Mouse (Mus musculus) erythroblast, adult 5-6 weeks (primary cell): ENCODE data around the gene Ecsit. TPM values are rescaled to one million over a fixed set of nuclear protein-coding genes. Genes with fewer than 3 reads are reported as not detected.
A peak's percentile ranks its signal among the peaks of the same experiment; 100 is the strongest.

Experiments used
- ATAC-seq: replicated peaks from 2 replicates; pipeline ENCODE4 v1.8.0; 2016; ENCODE audit warnings: moderate number of reproducible peaks, mild to moderate bottlenecking, moderate TSS enrichment, inconsistent platforms; ENCODE audit not compliant: poor library complexity, low FRiP score, severe bottlenecking
- total RNA-seq, 2 experiments: library from RNA; stranded (forward) in 1 of 2; stranded (reverse) in 1 of 2; fragments of 150-400 nt in 1 of 2; fragments of 200-764, 138-1000 nt in 1 of 2; gene quantifications; 2 replicates each; pipeline versions ENCODE4 v1.2.3 to v1.2.4; 2015 to 2017; ENCODE audit warnings: low replicate concordance in 2 of 2

Gene Ecsit
- 1.9 and 3.3 TPM in 2 replicates for total RNA-seq (2015; ENCODE audit: low replicate concordance)
- total RNA-seq (2017; ENCODE audit: low replicate concordance) = 3.5 and 4.2 TPM in 2 replicates

- ATAC-seq = peak; percentile 100
Measured at GRCm38 (mm10) chr9:22085022-22085834, at the start of gene Ecsit. Gene Ecsit (minus strand): TSS chr9:22085438.

- 0 out of 2 replicates have a peak, but pooled peaks have one; percentile 7 for ATAC-seq
Measured at GRCm38 (mm10) chr9:22134246-22134890, 49.1 kb upstream of the Ecsit start.

DNA sequence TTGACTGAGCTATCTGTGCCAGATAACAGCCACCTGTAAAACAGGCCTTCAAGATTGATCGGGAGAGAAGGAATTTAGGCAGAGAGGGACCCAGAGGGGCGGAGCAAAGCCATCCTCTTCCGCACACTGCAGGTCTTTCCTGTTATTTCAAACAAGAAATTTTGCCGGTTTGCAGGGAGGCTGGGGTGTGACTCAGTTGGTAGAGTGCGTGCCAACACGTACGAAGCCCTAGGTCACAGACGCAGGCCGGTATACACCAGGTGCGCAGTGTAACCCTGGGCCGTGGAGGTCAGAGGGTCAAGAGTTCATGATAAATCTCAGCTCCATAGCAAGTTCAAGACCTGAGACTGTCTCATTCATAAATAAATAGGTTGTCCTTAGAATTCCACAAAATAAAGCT, 47.0 kb upstream of the Ecsit start:
- ATAC-seq = no peak

DNA sequence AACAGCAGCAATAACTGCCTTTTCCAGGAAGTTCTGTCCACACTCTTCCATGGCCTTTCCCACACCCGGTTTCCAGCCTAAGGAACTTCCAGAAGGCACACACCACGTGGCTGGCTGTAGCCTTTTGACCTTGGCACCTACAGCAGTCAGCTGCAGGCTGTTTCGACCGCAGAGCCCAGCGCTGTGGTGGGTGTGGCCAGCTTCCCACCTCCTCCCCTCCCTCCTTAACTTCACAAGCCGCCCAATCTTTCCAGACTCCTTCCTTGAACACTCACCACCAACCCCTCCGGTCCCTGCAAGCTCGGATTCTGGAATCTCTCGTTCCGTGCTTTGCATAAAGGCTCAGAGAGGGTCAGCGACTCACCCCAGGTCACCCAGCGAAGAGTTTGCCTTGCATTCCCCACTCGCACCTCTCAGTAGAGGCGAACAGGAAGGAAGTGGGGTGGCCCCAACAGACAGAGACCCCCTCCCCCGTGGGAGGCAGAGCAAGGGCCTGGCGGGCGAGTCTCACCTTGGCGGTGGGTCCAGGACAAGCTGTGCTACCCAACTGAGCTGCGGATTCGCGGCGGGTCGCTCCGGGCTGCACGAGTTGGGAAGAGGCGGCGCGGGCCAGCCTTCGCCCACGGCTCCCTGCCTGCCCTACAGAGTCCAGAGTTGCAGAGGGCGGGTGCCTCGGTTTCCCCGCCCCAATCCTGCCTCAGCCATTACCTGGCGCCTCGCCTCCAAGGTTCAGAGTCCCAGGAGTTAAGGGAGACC, 46.2 kb upstream of the Ecsit start:
- ATAC-seq = peak; percentile 52

DNA sequence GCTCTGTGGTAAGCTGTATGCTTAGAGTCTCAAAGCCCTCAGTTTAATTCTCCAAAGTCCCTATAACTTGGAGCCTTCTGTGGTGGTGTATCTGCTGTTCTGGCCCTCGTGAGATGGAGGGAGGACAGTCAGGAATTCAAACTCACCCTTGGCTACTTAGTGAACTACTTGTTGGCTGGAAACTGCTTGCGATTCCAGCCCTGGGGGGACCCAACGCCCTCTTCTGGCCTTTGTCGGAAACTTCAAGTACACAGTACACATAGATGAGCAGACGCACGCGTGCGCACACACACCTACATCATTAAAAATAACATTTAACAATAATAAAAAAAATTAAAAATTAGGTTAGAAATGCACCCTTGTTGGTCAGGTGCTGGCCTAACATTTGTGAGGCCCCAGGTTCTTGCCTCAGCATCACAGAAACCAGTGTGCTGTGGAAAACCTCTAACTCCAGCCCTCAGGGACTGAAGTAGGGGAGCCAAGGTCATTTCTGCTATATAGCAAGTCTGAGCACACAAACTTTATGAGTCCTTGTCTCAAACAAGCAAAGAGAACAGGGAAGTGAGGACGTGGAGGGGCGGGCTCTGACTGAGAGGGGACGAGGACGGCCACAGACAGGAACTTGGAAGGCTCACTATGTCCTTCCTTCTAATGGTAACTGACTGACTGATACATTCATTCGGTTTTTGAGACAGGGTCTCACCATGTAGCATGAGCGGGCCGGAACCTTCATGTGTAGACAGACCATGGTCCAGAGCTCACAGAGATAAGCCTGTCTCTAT, 40.2 kb upstream of the Ecsit start:
- ATAC-seq = no peak

DNA sequence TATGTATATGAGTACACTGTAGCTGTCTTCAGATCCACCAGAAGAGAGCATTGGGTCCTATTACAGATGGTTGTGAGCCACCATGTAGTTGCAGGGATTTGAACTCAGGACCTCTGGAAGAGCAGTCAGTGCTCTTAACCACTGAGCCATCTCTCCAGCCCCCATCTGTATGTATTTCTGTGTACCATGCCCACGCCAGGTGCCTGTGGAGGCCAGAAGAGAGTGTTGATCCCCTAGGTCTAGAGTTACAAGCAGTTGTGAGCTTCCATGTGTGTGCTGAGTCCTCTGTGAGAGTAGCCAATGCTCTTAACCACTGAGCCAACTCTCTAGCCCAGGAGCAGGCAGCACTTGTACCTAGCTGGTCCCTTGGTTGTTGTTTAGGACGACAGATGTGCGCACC, 38.9 kb upstream of the Ecsit start:
- no peak for ATAC-seq

- peak; percentile 64 for ATAC-seq
Measured at GRCm38 (mm10) chr9:22123069-22123609, 37.9 kb upstream of the Ecsit start.

DNA sequence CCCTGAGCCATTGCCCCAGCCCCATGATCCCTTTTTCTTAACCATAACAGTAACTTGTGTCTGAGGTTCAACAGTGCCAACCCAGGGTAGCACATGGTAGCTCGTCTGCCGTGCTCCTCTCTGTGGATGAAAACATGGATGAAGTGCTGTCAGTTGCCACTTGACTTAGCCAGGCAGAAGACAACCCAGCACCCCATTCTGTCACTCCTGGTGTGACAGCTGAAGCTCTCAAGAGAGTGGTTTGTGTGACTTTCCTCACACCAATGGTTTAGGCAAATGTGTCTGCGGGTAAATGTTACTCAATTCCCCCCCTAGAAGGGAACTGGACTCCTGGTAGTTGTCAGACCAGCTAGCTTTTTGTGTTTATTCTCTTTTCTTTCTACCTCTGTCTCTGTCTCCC, 36.8 kb upstream of the Ecsit start:
- no peak for ATAC-seq

DNA sequence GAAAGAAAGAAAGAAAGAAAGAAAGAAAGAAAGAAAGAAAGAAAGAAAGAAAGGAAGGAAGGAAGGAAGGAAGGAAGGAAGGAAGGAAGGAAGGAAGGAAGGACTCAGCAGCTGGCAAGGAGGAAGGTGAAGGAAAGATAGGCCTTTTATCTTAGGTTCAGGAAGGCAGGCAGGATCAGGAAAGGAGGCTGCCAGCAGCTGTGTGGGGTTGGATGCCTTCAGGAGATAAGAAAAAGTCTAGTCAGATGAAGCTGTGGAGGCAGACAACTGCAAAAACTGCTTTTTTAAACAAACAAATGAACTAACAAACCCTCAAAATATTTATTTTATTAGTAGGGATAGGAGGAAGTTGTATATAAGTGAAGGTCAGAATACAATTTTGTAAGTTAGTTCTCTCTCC, 36.3 kb upstream of the Ecsit start:
- ATAC-seq = peak; percentile 59

DNA sequence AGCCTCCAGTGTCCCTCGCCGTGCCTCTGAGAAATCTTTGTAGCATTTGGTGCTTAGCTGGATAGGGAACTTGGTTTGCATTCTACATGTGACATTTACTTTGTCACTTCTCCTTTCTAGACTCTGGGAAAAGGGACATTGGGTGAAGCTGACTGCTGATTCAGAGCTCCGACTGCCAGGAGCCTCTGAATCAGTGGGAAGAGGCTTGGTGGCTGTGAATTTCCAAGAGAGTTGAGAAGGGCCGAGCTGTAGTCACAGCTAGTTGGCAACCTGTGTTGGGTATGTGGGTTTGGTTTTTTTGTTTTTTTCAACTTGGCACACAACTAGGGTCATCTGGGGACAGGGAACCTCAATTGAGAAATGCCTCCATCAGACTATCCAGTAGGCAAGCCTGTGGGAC, 34.3 kb upstream of the Ecsit start:
- ATAC-seq = no peak

DNA sequence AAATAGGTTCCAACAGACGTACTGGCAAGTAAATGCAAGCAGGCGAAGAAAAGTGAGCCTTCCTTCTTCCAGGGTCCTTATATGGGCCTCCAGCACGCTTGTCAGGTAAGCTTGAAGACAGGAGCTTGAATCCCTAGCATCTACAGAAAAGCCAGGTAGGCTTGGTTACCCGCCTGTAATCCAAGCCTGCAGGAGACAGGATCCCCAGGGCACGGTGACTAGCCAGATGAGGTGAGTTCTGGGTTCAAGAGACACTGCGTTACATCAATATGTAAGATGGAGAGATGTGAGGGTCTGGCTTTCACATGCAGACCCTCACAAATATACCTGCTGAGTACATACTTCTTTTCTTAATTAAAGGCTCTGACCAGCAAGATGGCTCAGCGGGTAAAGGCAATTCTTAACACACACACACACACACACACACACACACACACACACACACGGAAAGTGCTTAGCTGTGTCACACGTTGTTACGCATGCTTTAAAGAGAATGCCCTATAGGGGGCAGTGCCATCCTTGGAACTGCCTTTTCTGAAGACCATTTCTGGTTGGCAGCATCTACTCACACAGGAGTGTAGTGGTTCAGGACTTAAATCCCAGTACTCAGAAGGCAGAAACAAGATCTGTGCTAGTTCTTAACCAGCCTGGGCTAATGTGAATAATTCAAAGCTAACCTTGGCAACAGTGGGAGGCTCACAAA, 32.7 kb upstream of the Ecsit start:
- peak; percentile 55 for ATAC-seq

- ATAC-seq = peak; percentile 91
Measured at GRCm38 (mm10) chr9:22116740-22117426, 31.6 kb upstream of the Ecsit start, which contains the start of gene Elof1. Gene Elof1 (minus strand): TSS chr9:22117172.

- 0 out of 2 replicates have a peak, but pooled peaks have one; percentile 29 for ATAC-seq
Measured at GRCm38 (mm10) chr9:22116086-22116485, 30.8 kb upstream of the Ecsit start.

- ATAC-seq = no peak
Measured at GRCm38 (mm10) chr9:22115635-22116034, 30.4 kb upstream of the Ecsit start.

DNA sequence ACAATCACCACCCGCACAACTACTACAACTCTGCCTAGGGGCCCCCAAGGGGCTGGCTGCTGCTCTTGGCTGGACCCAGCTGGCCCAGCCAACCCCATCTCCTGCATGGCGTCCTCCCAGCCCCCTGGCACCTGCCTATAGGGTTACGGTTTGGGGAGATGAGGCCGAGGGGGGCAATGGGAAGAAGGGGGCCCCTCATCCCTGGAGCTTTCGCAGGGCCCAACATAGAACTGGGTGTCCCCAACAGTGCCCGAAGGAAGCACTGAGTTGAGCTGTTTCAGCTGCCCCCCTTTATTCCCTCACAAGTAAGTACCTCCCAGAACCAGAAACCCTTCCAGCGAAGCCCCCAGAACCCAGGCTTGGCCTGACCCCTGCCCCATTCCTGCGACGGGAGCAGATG, 23.0 kb upstream of the Ecsit start:
- no peak for ATAC-seq

- ATAC-seq = no peak
Measured at GRCm38 (mm10) chr9:22099922-22100321, 14.7 kb upstream of the Ecsit start.

DNA sequence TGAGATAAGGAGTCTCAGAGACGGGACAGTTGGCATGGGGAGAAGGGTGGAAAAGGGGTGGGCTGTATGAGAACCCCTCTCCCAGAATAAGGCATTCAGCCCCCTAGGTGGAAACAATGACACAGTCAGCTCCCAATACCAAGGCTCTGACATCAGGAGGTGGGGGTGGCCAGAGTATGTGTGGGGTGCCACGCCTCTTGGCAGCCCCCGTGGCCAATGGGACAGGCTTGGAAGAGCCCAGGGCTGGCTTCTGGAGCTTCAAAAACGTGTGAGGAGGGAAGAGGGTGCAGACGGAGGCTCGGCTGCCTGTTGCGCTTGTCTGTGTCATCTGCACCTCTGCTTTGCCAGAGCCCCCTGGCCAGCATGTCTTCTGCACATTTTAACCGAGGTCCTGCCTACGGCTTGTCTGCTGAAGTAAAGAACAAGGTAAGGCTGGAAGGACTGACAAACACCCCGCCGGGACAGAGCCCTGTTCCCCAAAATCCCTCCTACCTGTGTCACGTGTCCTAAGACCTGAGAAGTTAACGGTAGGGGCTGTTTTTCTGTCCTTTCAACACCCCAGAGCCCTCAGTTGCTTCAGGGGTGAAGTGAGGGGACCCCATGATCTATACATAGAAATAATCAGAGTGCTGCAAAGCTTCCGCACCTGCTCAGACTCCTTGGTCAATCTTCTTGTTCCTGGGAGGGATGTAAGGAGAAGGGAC, 13.9 kb upstream of the Ecsit start, which contains the start of gene Cnn1:
TSS of gene Cnn1 (plus strand) at position 224 of the 704 bp plus-strand sequence.
- no peak for ATAC-seq
